Mouse (Mus musculus): ENCODE results near the gene Atp6v1b1. TPM values are rescaled to one million over a fixed set of nuclear protein-coding genes. Genes with fewer than 3 reads are reported as not detected.
"Not testable (repeated sequence)": the region's sequence is repeated elsewhere in the genome, so short reads cannot be mapped to it uniquely, and the experiment has no call there.

Atp6v1b1 gene
- total RNA-seq, 2 experiments from 2014 or later: not detected

DNA sequence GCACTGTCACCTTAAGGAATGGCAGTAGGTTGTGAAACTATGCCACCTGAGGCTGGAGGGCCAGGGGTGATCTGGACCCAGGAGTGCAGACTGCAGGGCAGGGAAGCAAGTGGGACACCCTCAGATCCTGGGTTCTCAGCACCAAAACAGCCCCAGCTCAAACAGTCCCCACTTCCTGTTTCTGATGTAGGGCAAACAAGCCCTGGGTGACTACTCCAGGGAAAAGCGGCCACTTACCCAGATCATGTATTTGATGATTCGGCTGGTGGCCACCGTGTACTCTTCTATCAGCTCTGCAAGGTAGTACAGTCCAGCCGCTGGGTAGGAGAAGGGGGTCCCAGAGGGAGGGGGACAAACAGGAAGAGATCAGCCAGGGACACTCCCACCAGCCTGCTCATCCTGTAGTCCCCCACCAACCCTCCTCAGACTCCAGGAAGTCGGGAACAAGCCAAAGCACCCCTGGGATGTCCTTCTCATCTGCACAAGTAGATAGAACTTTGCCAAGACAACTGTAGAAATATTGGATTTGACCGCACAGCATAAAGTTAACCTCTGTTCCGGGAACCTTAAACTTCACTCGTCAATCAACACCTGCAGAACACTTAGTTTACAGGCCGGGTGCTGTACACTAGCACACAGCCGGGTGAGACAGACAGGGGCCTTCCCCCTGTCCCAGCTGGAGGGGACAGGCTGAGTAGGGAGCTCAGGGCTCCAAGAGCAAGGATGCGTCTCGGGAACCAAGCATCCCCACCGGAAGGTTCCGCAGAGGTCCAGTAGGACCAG, 32.2 kb downstream of the Atp6v1b1 start:
- DNase-seq (ENCODE audit: low spot score in 2 of 2): no peak

DNA sequence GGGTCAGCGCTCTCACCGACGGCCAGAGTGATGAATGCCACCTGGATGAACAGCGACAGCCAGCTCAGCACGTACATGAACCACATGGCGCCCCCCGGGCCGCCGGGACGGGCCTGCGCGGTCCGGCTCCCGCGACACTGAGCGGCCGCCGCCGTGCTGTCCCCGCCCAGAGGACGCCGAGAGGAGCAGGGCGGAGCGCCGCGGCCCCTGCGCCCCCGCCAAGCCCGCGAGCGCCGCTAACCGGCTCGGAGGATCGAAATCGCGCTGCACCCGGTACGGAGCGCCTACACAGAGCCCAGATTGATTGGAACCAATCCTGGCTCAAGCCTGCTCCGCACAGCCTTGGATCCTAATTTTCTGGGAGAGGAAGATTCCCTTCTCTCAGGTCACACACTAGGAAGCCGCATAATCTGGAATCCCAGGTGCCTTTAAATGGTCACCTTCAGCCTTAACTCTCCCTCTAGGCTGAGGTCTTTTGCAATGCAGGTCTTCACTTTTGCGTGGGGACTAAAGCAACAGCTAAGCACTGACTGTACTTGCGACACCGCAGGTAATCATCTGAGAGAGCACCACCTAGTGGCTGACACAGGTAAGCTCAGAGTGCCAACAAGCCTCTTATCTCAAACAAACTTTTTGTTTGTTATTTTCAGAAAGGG, 33.0 kb downstream of the Atp6v1b1 start, which contains the start of gene Tex261:
Gene Tex261, minus strand, starts transcription at position 176 of the 656 bp plus-strand sequence.
- peak; percentile 91 to 92 for DNase-seq (ENCODE audit: low spot score in 2 of 2)

DNA sequence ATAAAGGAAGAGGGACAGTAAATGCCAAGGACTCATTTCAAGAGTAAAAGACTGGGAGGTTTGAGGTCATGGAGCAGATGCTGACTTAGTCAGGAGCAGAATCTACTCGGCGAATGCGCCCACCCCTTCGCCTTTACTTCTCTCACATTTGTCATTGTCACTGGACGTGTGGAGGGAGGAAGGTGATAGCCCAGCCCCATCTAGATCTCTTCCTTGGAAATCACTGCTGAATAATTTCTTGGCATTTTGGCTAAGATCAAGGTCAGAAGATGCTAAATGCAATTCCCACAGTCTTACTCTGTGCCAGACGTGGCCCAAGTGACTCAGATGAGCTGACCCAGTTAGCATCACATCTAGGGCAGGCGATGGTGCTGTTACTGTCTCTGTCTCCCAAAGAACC, 35.5 kb downstream of the Atp6v1b1 start:
- peak in 1 of 2 experiments; percentile 37 for DNase-seq (ENCODE audit: low spot score in 2 of 2)

DNA sequence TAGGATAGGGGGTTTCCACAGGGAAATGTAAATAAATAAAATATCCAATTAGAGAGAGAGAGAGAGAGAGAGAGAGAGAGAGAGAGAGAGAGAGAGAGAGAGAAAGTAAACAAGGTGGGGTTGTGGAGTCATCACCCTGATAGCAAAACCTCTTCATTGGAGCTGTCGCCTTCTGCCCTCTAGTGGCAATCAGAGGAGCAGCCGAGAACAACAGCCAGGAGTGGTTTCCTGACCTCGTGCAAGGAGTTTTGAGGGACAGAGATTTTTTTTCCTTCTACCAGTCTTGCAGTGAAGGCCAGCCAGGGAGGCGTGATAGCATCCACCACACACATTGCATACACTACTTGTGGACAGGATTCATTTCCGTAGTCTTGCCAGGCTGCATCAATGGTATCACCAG, 36.2 kb downstream of the Atp6v1b1 start:
- peak; percentile 43 to 47 for DNase-seq (ENCODE audit: low spot score in 2 of 2)

DNA sequence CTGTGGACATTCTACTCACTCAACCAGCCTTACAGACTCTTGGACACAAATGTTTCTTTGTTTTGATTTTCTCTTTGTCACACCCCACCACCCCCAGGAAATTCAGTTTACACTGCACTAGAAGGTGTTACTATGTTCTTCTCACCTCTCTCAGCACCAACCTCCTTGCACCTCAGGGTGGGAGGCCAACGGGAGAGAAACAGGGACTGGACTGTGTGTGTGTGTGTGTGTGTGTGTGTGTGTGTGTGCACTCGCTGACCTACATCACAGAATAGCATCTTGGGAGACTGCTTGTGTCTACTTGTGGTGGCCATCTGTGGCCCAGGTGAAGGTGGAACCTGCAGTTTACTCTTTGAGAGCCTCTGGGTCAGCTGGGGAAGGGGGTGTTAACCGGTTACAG, 43.6 kb downstream of the Atp6v1b1 start:
- DNase-seq (ENCODE audit: low spot score in 2 of 2): no peak

DNA sequence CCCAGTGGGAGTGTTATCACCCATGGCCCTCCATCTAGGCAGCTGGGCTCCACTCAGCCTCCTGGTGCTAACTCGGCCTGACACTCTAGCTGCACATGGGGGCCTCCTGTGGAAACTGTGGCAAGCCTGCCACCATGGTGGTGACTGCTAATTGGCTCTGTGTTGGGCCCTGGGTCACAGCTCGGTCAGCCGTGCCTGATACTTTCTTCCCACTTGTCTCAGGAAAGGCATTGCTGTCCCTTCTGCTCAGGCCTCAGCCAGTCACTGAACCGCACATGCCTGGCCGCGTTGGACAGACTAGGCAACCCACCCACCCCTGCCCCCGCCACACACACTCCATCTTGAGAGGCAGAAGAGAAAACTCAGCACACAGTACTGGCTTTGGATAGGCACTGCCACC, 45.8 kb downstream of the Atp6v1b1 start:
- no peak for DNase-seq (ENCODE audit: low spot score in 2 of 2)

DNA sequence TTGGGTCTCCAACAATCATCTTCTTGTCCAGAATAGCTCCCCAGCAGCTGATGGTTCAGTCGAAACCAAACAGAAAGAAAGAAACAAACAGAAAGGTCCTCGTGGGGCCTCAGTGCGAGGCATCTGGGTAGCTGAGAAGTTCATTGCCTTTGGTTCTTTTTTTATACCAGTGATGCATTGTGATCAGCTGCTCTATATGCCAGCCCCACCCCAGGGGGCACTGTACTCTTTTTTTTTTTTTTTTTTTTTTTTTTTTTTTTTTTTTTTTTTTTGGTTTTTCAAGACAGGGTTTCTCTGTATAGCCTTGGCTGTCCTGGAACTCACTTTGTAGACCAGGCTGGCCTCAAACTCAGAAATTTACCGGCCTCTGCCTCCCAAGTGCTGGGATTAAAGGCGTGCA, 47.7 kb downstream of the Atp6v1b1 start:
- DNase-seq (ENCODE audit: low spot score in 2 of 2): not testable (repeated sequence)

DNA sequence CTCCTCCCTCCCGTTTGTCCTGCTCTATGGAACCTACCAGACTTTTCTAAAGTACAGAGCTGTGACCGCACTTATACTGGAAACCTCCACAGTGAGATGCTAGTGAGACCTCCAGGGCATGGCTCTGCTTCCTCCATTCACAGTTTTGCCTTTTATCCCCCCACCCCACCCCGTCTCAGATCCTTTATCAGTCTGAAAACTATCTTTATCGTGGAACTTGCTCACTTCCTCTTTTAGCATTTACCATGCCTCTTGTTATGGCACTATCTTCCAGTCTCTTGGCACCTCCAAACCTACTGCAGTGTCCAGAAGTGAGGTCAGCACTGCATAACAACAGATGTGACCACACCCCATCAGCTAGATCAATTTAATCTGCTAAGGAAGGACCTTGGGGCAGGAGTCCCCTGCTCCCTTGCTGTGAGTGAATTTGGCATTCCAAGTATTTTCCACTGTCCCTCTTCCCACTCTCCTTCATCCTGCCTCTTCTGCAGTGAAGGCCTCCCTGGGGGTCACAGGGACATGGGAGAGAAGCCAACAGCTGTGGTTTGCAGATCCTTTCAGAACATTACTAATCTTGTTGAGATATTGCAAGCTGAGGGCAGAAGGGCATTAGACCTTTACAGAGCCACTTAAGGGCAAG, 48.6 kb downstream of the Atp6v1b1 start:
- DNase-seq (ENCODE audit: low spot score in 2 of 2): no peak

DNA sequence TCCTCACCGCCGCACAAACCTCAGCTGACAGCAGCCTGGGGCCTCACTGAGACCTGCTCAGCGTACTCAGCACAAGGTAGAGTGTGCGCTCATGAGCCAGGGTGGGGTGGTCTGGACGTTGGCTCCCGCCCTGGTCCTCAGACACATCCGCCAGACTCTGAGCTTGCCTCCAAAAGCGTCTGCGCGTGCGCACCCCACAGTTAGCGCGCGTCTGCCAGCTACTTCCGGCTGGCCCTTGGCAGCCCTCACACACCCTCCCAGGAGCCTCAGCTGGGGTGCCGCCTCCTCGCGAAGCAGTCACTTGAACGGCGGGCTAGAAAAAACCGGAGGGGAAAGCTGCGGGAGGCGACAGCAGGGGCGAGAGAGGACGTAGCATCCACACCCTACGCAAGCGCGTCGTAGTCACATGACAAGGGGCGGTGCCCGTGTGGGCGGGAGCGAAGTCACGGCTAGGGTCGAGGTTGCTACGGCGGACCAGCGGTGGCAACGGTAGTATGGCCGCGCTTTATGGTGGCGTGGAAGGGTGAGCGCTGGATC, 52.0 kb downstream of the Atp6v1b1 start, which contains the start of gene Nagk:
Gene Nagk, plus strand, starts transcription at position 223 of the 537 bp plus-strand sequence.
- peak; percentile 91 to 93 for DNase-seq (ENCODE audit: low spot score in 2 of 2)

DNA sequence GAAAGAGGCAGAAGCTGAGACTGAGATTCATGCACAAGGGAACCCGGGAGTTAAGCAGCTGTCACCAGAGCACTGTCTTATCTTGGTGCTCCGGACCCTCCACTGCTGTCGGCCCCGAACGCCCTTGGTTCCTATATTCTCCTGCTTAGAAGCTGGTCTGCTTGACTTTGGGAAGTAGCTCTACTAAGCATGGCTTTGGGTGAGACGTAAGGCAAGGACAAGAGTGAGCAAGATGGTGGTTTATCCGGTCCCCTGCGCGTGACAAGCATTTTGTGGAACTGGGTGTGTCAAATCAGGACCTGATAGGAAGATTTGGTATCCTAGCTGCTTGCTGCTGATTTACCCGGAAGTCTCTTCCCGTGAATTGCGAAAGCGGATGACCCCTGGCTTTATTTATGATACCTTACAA, 52.7 kb downstream of the Atp6v1b1 start:
- DNase-seq (ENCODE audit: low spot score in 2 of 2): peak in 1 of 2 experiments; percentile 35

DNA sequence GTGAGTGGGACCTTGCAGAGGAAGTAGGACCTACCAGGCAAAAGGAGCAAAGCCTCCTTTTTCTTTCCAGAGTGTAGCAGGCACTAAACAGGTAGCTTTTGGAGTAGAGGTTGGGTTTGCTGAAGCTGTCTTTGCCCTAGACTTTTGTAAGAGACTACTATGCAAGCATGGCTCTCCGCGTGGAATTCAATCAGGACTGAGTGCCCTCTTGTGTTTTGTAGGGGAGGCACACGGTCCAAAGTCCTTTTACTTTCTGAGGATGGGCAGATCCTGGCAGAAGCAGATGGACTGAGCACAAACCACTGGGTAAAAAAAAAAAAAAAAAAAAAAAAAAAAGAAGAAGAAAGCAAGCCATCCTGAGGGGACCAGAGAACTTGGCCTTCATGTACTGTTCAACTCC, 53.9 kb downstream of the Atp6v1b1 start:
- DNase-seq (ENCODE audit: low spot score in 2 of 2): no peak

DNA sequence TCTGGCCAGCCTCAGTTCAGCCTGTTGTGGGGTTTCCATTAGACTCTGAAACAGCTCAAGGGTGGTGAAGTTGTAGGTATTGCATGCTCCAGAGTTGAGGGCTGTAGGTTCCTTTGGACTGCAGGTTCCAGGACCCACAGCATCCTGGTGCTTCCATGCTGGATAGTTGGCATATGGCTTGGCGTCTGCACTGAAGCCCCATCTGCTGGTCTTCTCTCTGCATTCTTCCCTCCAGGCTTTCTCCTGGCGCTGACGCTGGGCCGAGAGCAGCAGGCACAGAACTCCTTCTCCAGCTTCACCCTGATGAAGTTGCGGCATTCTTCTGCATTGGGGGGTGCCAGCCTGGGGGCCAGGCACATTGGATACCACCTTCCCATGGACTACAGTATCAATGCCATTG, 59.2 kb downstream of the Atp6v1b1 start:
- no peak for DNase-seq (ENCODE audit: low spot score in 2 of 2)

DNA sequence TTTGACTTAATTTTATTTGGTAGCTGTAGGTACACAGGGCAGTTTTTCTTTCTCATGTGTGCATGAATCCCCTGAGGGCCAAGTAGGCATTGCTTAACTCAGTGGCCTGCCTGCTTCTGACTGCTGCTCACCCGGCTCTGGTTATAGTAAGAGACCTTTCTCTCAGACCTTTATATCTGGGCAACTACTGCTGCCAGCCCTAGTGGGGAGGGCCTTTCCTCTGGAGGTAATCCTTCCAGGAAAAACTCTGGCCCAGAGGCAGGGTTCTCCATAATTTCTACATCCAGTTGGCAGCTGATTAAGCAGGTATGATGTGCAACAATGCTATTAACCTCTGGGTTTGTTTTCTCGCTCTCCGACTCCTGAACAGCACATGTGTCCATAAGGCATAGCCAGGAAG, 60.1 kb downstream of the Atp6v1b1 start:
- DNase-seq (ENCODE audit: low spot score in 2 of 2): no peak

Other genes with a start within 250 kb of the Atp6v1b1 start
- 10 to 100 TPM; 36.7 to 38.4 TPM for gene Dguok, start 236.0 kb upstream of the Atp6v1b1 start, total RNA-seq (2021)
- gene Actg2, start 206.7 kb upstream of the Atp6v1b1 start, total RNA-seq (2021): under 1 TPM; 0.38 to 0.53 TPM
- gene Stambp, start 170.3 kb upstream of the Atp6v1b1 start, total RNA-seq (2021): 10 to 100 TPM; 20.6 to 21.8 TPM
- gene Clec4f, start 86.8 kb upstream of the Atp6v1b1 start, total RNA-seq (2021): not detected
- gene Cd207, start 65.1 kb upstream of the Atp6v1b1 start, total RNA-seq (2021): under 1 TPM; 0.27 to 0.32 TPM
- gene Vax2, start 31.7 kb upstream of the Atp6v1b1 start, total RNA-seq (2021): not detected
- gene Ankrd53, start 19.7 kb downstream of the Atp6v1b1 start, total RNA-seq (2021): under 1 TPM in 1 of 2 experiments, not detected in 1; 0.16 TPM
- gene Tex261, start 32.8 kb downstream of the Atp6v1b1 start, total RNA-seq (2021): 100 to 1,000 TPM; 171 to 183 TPM
- 10 to 100 TPM; 41.0 to 51.8 TPM for gene Nagk, start 52.0 kb downstream of the Atp6v1b1 start, total RNA-seq (2021)
- gene Paip2b, start 88.8 kb downstream of the Atp6v1b1 start, total RNA-seq (2021): 10 to 100 TPM; 33.8 to 38.2 TPM
- 10 to 100 TPM; 91.0 to 95.9 TPM for gene Zfp638, start 124.1 kb downstream of the Atp6v1b1 start, total RNA-seq (2021)

Data from adrenal gland, adult 18-20 months (tissue).